Mouse (Mus musculus): ENCODE data around the gene Bex6. TPM values are rescaled to one million over a fixed set of nuclear protein-coding genes. Genes with fewer than 3 reads are reported as not detected.
A peak's percentile ranks its signal among the peaks of the same experiment; 100 is the strongest.

Bex6 gene
- polyA plus RNA-seq, 1 experiment from 2014 or later, result not detected

GRCm38 (mm10) chr16:32176896-32177686 lies 2.5 kb upstream of the Bex6 start:
- Histone ChIP-seq H3K27ac (no peak overlapping the region), H3K36me3 (no peaks in the 10 kb centered on the region), H3K4me2 (replicated peaks) (peak overlapping the region; percentile 15; the same call in 1 of the 2 replicates), H3K9ac (replicated peaks) (no peak overlapping the region), H3K4me1 (replicated peaks) (peaks cover 5% of the 10 kb centered on the region), H3K4me3 (replicated peaks) (no peak overlapping the region), H3K27me3 (no peaks in the 10 kb centered on the region), H3K9me3 (no peaks in the 10 kb centered on the region)
- ATAC-seq, result no peak
- 51% methylated on average over 18 of the region's 18 CpGs for WGBS

GRCm38 (mm10) chr16:32186056-32186455 lies 6.4 kb downstream of the Bex6 start:
- H3K4me2 ChIP-seq (replicated peaks), result no peak overlapping the region
- H3K9me3 ChIP-seq, result no peaks in the 10 kb centered on the region
- H3K9ac ChIP-seq (replicated peaks), result no peak overlapping the region
- no peaks in the 10 kb centered on the region for H3K27me3 ChIP-seq
- H3K36me3 ChIP-seq, result no peaks in the 10 kb centered on the region
- no peak overlapping the region for H3K27ac ChIP-seq
- no peaks in the 10 kb centered on the region for H3K4me1 ChIP-seq (replicated peaks)
- no peak for ATAC-seq
- no peak overlapping the region for H3K4me3 ChIP-seq (replicated peaks)
- 95% methylated on average over 5 of the region's 5 CpGs for WGBS

GRCm38 (mm10) chr16:32189109-32189508 lies 9.5 kb downstream of the Bex6 start:
- Histone ChIP-seq H3K9me3 (no peaks in the 10 kb centered on the region), H3K27me3 (no peaks in the 10 kb centered on the region), H3K27ac (no peak overlapping the region), H3K4me2 (replicated peaks) (no peak overlapping the region), H3K9ac (replicated peaks) (no peak overlapping the region), H3K36me3 (no peaks in the 10 kb centered on the region), H3K4me3 (replicated peaks) (no peak overlapping the region), H3K4me1 (replicated peaks) (no peaks in the 10 kb centered on the region)
- no peak for ATAC-seq
- 76% methylated on average over 6 of the region's 6 CpGs for WGBS

- Histone ChIP-seq H3K36me3 (no peaks in the 10 kb centered on the region), H3K4me1 (replicated peaks) (no peaks in the 10 kb centered on the region), H3K4me2 (replicated peaks) (no peak overlapping the region), H3K4me3 (replicated peaks) (no peak overlapping the region), H3K27ac (no peak overlapping the region), H3K9ac (replicated peaks) (no peak overlapping the region), H3K9me3 (no peaks in the 10 kb centered on the region), H3K27me3 (no peaks in the 10 kb centered on the region)
- WGBS, result 67% methylated on average over 12 of the region's 12 CpGs
- ATAC-seq, result no peak
Observed at GRCm38 (mm10) chr16:32190011-32190441, 10.4 kb downstream of the Bex6 start.

- no peaks in the 10 kb centered on the region for H3K36me3 ChIP-seq
- peak overlapping the region; percentile 26 for H3K4me2 ChIP-seq (replicated peaks)
- H3K9ac ChIP-seq (replicated peaks), result 0 out of 2 replicates have a peak overlapping the region, but pooled peaks have one; percentile 32
- H3K4me1 ChIP-seq (replicated peaks), result peaks cover 8% of the 10 kb centered on the region
- no peaks in the 10 kb centered on the region for H3K27me3 ChIP-seq
- peak overlapping the region; percentile 71 for H3K27ac ChIP-seq
- H3K4me3 ChIP-seq (replicated peaks), result peak overlapping the region; percentile 8; the same call in 1 of the 2 replicates
- no peaks in the 10 kb centered on the region for H3K9me3 ChIP-seq
- WGBS, result 57% methylated on average over 21 of the region's 21 CpGs
- peak; percentile 43; the same call in 1 of the 2 replicates for ATAC-seq
Observed at GRCm38 (mm10) chr16:32200256-32201003, 20.8 kb downstream of the Bex6 start.

GRCm38 (mm10) chr16:32201004-32201325 lies 21.3 kb downstream of the Bex6 start:
- Histone ChIP-seq H3K9ac (replicated peaks) (0 out of 2 replicates have a peak overlapping the region, but pooled peaks have one; percentile 32), H3K27ac (0 out of 2 replicates have a peak overlapping the region, but pooled peaks have one; percentile 71), H3K9me3 (no peaks in the 10 kb centered on the region), H3K4me2 (replicated peaks) (peak overlapping the region; percentile 26; the same call in 1 of the 2 replicates), H3K4me1 (replicated peaks) (peaks cover 8% of the 10 kb centered on the region), H3K36me3 (no peaks in the 10 kb centered on the region), H3K4me3 (replicated peaks) (0 out of 2 replicates have a peak overlapping the region, but pooled peaks have one; percentile 8), H3K27me3 (no peaks in the 10 kb centered on the region)
- WGBS, result 47% methylated on average over 9 of the region's 9 CpGs
- ATAC-seq, result peak; percentile 3; the same call in 1 of the 2 replicates

GRCm38 (mm10) chr16:32202681-32203080 lies 23.1 kb downstream of the Bex6 start:
- Histone ChIP-seq H3K27me3 (no peaks in the 10 kb centered on the region), H3K9ac (replicated peaks) (no peak overlapping the region), H3K27ac (no peak overlapping the region), H3K4me1 (replicated peaks) (peaks cover 8% of the 10 kb centered on the region), H3K9me3 (no peaks in the 10 kb centered on the region), H3K4me2 (replicated peaks) (no peak overlapping the region), H3K36me3 (no peaks in the 10 kb centered on the region), H3K4me3 (replicated peaks) (no peak overlapping the region)
- ATAC-seq, result no peak
- WGBS, result 73% methylated on average over 6 of the region's 6 CpGs

GRCm38 (mm10) chr16:32204902-32205301 lies 25.3 kb downstream of the Bex6 start:
- Histone ChIP-seq H3K27ac (no peak overlapping the region), H3K27me3 (no peaks in the 10 kb centered on the region), H3K9me3 (peaks cover 5% of the 10 kb centered on the region; the same call in 1 of the 2 replicates), H3K4me1 (replicated peaks) (peaks cover 8% of the 10 kb centered on the region), H3K36me3 (no peaks in the 10 kb centered on the region), H3K4me2 (replicated peaks) (no peak overlapping the region), H3K4me3 (replicated peaks) (no peak overlapping the region), H3K9ac (replicated peaks) (no peak overlapping the region)
- ATAC-seq, result no peak
- 69% methylated on average over 3 of the region's 3 CpGs for WGBS

- H3K9me3 ChIP-seq, result peaks cover 4% of the 10 kb centered on the region; the same call in 1 of the 2 replicates
- H3K27ac ChIP-seq, result no peak overlapping the region
- ATAC-seq, result no peak
- H3K4me3 ChIP-seq (replicated peaks), result no peak overlapping the region
- no peaks in the 10 kb centered on the region for H3K36me3 ChIP-seq
- no peak overlapping the region for H3K4me2 ChIP-seq (replicated peaks)
- H3K27me3 ChIP-seq, result no peaks in the 10 kb centered on the region
- H3K9ac ChIP-seq (replicated peaks), result no peak overlapping the region
- no peaks in the 10 kb centered on the region for H3K4me1 ChIP-seq (replicated peaks)
Observed at GRCm38 (mm10) chr16:32214156-32214555, 34.5 kb downstream of the Bex6 start.

GRCm38 (mm10) chr16:32214804-32215576 lies 35.4 kb downstream of the Bex6 start:
- Histone ChIP-seq H3K4me1 (replicated peaks) (no peaks in the 10 kb centered on the region), H3K36me3 (no peaks in the 10 kb centered on the region), H3K9me3 (no peaks in the 10 kb centered on the region), H3K4me3 (replicated peaks) (no peak overlapping the region), H3K27ac (no peak overlapping the region), H3K27me3 (no peaks in the 10 kb centered on the region), H3K9ac (replicated peaks) (no peak overlapping the region), H3K4me2 (replicated peaks) (no peak overlapping the region)
- no peak for ATAC-seq
- WGBS, result 84% methylated on average over 17 of the region's 17 CpGs

- H3K27me3 ChIP-seq, result no peaks in the 10 kb centered on the region
- WGBS, result 79% methylated on average over 4 of the region's 4 CpGs
- no peaks in the 10 kb centered on the region for H3K4me1 ChIP-seq (replicated peaks)
- no peak for ATAC-seq
- no peaks in the 10 kb centered on the region for H3K36me3 ChIP-seq
- H3K4me3 ChIP-seq (replicated peaks), result no peak overlapping the region
- no peak overlapping the region for H3K9ac ChIP-seq (replicated peaks)
- no peak overlapping the region for H3K27ac ChIP-seq
- H3K4me2 ChIP-seq (replicated peaks), result no peak overlapping the region
- H3K9me3 ChIP-seq, result no peaks in the 10 kb centered on the region
Observed at GRCm38 (mm10) chr16:32221803-32222202, 42.2 kb downstream of the Bex6 start.

GRCm38 (mm10) chr16:32222399-32222798 lies 42.8 kb downstream of the Bex6 start:
- H3K27ac ChIP-seq, result no peak overlapping the region
- no peaks in the 10 kb centered on the region for H3K9me3 ChIP-seq
- no peak overlapping the region for H3K4me3 ChIP-seq (replicated peaks)
- no peak overlapping the region for H3K9ac ChIP-seq (replicated peaks)
- H3K36me3 ChIP-seq, result no peaks in the 10 kb centered on the region
- no peak for ATAC-seq
- H3K4me2 ChIP-seq (replicated peaks), result no peak overlapping the region
- no peaks in the 10 kb centered on the region for H3K4me1 ChIP-seq (replicated peaks)
- no peaks in the 10 kb centered on the region for H3K27me3 ChIP-seq
